Mouse (Mus musculus): ENCODE data around the gene Dusp27. TPM values are rescaled to one million over a fixed set of nuclear protein-coding genes. Genes with fewer than 3 reads are reported as not detected.

The Dusp27 gene
- 2.7 and 3.5 TPM in 2 replicates for polyA plus RNA-seq (2016; fragmentation: Nextera tagmentation; extraction: Ambion mirVana)

- Histone ChIP-seq H3K36me3 (no peaks in the 10 kb centered on the region), H3K27me3 (ENCODE audit: low read depth, poor library complexity, severe bottlenecking) (no peaks in the 10 kb centered on the region), H3K9me3 (replicated peaks) (0 out of 2 replicates have a peak, but pooled peaks cover 3% of the 10 kb centered on the region), H3K4me3 (no peak within 1 kb of the TSS), H3K27ac (replicated peaks) (peak within 1 kb of the TSS; percentile 9; the same call in 1 of the 2 replicates), H3K4me1 (peaks cover 22% of the 10 kb centered on the region)
- no peak for DNase-seq (ENCODE audit: low spot score)
- WGBS = 63% methylated on average over 4 of the region's 4 CpGs
Measured at GRCm38 (mm10) chr1:166127719-166128118, at the start of gene Dusp27. Gene Dusp27 (minus strand): TSS chr1:166127922.

GRCm38 (mm10) chr1:166173621-166174020 is 45.9 kb upstream of the Dusp27 start:
- DNase-seq (ENCODE audit: low spot score) = no peak
- 78% methylated on average over 9 of the region's 9 CpGs for WGBS
- no peaks in the 10 kb centered on the region for H3K4me1 ChIP-seq
- H3K27ac ChIP-seq (replicated peaks) = 0 out of 2 replicates have a peak overlapping the region, but pooled peaks have one; percentile 13
- no peaks in the 10 kb centered on the region for H3K9me3 ChIP-seq (replicated peaks)
- H3K4me3 ChIP-seq = no peak overlapping the region
- no peaks in the 10 kb centered on the region for H3K27me3 ChIP-seq (ENCODE audit: low read depth, poor library complexity, severe bottlenecking)
- no peaks in the 10 kb centered on the region for H3K36me3 ChIP-seq

GRCm38 (mm10) chr1:166172992-166173391 is 45.3 kb upstream of the Dusp27 start:
- Histone ChIP-seq H3K36me3 (no peaks in the 10 kb centered on the region), H3K27ac (replicated peaks) (no peak overlapping the region), H3K4me3 (no peak overlapping the region), H3K9me3 (replicated peaks) (no peaks in the 10 kb centered on the region), H3K4me1 (no peaks in the 10 kb centered on the region), H3K27me3 (ENCODE audit: low read depth, poor library complexity, severe bottlenecking) (no peaks in the 10 kb centered on the region)
- 90% methylated on average over 3 of the region's 3 CpGs for WGBS
- DNase-seq (ENCODE audit: low spot score) = no peak

- no peaks in the 10 kb centered on the region for H3K9me3 ChIP-seq (replicated peaks)
- H3K4me3 ChIP-seq = no peak overlapping the region
- no peak for DNase-seq (ENCODE audit: low spot score)
- H3K36me3 ChIP-seq = no peaks in the 10 kb centered on the region
- WGBS = 95% methylated on average over 12 of the region's 12 CpGs
- H3K4me1 ChIP-seq = no peaks in the 10 kb centered on the region
- H3K27ac ChIP-seq (replicated peaks) = no peak overlapping the region
- H3K27me3 ChIP-seq (ENCODE audit: low read depth, poor library complexity, severe bottlenecking) = no peaks in the 10 kb centered on the region
Measured at GRCm38 (mm10) chr1:166170852-166171251, 43.1 kb upstream of the Dusp27 start.

- no peaks in the 10 kb centered on the region for H3K9me3 ChIP-seq (replicated peaks)
- WGBS = 93% methylated on average over 7 of the region's 7 CpGs
- no peak overlapping the region for H3K4me3 ChIP-seq
- no peak overlapping the region for H3K27ac ChIP-seq (replicated peaks)
- H3K27me3 ChIP-seq (ENCODE audit: low read depth, poor library complexity, severe bottlenecking) = no peaks in the 10 kb centered on the region
- no peaks in the 10 kb centered on the region for H3K36me3 ChIP-seq
- no peak for DNase-seq (ENCODE audit: low spot score)
- peaks cover 5% of the 10 kb centered on the region; the same call in 1 of the 2 replicates for H3K4me1 ChIP-seq
Measured at GRCm38 (mm10) chr1:166169713-166170112, 42.0 kb upstream of the Dusp27 start.

- Histone ChIP-seq H3K4me1 (peaks cover 22% of the 10 kb centered on the region), H3K27me3 (ENCODE audit: low read depth, poor library complexity, severe bottlenecking) (no peaks in the 10 kb centered on the region), H3K36me3 (no peaks in the 10 kb centered on the region), H3K27ac (replicated peaks) (no peak overlapping the region), H3K4me3 (no peak overlapping the region), H3K9me3 (replicated peaks) (no peaks in the 10 kb centered on the region)
- WGBS = 93% methylated on average over 7 of the region's 7 CpGs
- DNase-seq (ENCODE audit: low spot score) = no peak
Measured at GRCm38 (mm10) chr1:166168017-166168416, 40.3 kb upstream of the Dusp27 start.

- Histone ChIP-seq H3K36me3 (no peaks in the 10 kb centered on the region), H3K27me3 (ENCODE audit: low read depth, poor library complexity, severe bottlenecking) (no peaks in the 10 kb centered on the region), H3K9me3 (replicated peaks) (no peaks in the 10 kb centered on the region), H3K27ac (replicated peaks) (no peak overlapping the region), H3K4me1 (peaks cover 26% of the 10 kb centered on the region), H3K4me3 (no peak overlapping the region)
- DNase-seq (ENCODE audit: low spot score) = no peak
- 88% methylated on average over 4 of the region's 4 CpGs for WGBS
Measured at GRCm38 (mm10) chr1:166167405-166167804, 39.7 kb upstream of the Dusp27 start.

- DNase-seq (ENCODE audit: low spot score) = no peak
- Histone ChIP-seq H3K4me3 (no peak overlapping the region), H3K27ac (replicated peaks) (no peak overlapping the region), H3K9me3 (replicated peaks) (no peaks in the 10 kb centered on the region), H3K27me3 (ENCODE audit: low read depth, poor library complexity, severe bottlenecking) (peaks cover 4% of the 10 kb centered on the region), H3K36me3 (no peaks in the 10 kb centered on the region), H3K4me1 (peaks cover 34% of the 10 kb centered on the region)
- WGBS = 92% methylated on average over 9 of the region's 9 CpGs
Measured at GRCm38 (mm10) chr1:166165159-166165558, 37.4 kb upstream of the Dusp27 start.

- peaks cover 40% of the 10 kb centered on the region for H3K4me1 ChIP-seq
- no peak for DNase-seq (ENCODE audit: low spot score)
- H3K36me3 ChIP-seq = no peaks in the 10 kb centered on the region
- peaks cover 10% of the 10 kb centered on the region for H3K27me3 ChIP-seq (ENCODE audit: low read depth, poor library complexity, severe bottlenecking)
- H3K4me3 ChIP-seq = no peak overlapping the region
- H3K27ac ChIP-seq (replicated peaks) = 0 out of 2 replicates have a peak overlapping the region, but pooled peaks have one; percentile 64
- no peaks in the 10 kb centered on the region for H3K9me3 ChIP-seq (replicated peaks)
- WGBS = 91% methylated on average over 14 of the region's 14 CpGs
Measured at GRCm38 (mm10) chr1:166164580-166164979, 36.9 kb upstream of the Dusp27 start.

GRCm38 (mm10) chr1:166160569-166161445 is 33.1 kb upstream of the Dusp27 start:
- WGBS = 21% methylated on average over 24 of the region's 24 CpGs
- Histone ChIP-seq H3K4me3 (peak overlapping the region; percentile 36; the same call in 1 of the 2 replicates), H3K27ac (replicated peaks) (0 out of 2 replicates have a peak overlapping the region, but pooled peaks have one; percentile 49), H3K9me3 (replicated peaks) (no peaks in the 10 kb centered on the region), H3K27me3 (ENCODE audit: low read depth, poor library complexity, severe bottlenecking) (peaks cover 18% of the 10 kb centered on the region), H3K36me3 (no peaks in the 10 kb centered on the region), H3K4me1 (peaks cover 47% of the 10 kb centered on the region)
- DNase-seq (ENCODE audit: low spot score) = peak; percentile 81

GRCm38 (mm10) chr1:166160111-166160510 is 32.4 kb upstream of the Dusp27 start:
- WGBS = 60% methylated on average over 5 of the region's 5 CpGs
- Histone ChIP-seq H3K36me3 (no peaks in the 10 kb centered on the region), H3K27me3 (ENCODE audit: low read depth, poor library complexity, severe bottlenecking) (peaks cover 25% of the 10 kb centered on the region), H3K27ac (replicated peaks) (no peak overlapping the region), H3K4me1 (peaks cover 46% of the 10 kb centered on the region), H3K4me3 (no peak overlapping the region), H3K9me3 (replicated peaks) (no peaks in the 10 kb centered on the region)
- DNase-seq (ENCODE audit: low spot score) = no peak

GRCm38 (mm10) chr1:166158664-166159063 is 30.9 kb upstream of the Dusp27 start:
- 68% methylated on average over 9 of the region's 9 CpGs for whole genome bisulfite sequencing
- no peak overlapping the region for H3K4me3 ChIP-seq
- H3K9me3 ChIP-seq (replicated peaks) = no peaks in the 10 kb centered on the region
- no peak for DNase-seq (ENCODE audit: low spot score)
- H3K4me1 ChIP-seq = peaks cover 39% of the 10 kb centered on the region
- no peaks in the 10 kb centered on the region for H3K36me3 ChIP-seq
- H3K27ac ChIP-seq (replicated peaks) = no peak overlapping the region
- H3K27me3 ChIP-seq (ENCODE audit: low read depth, poor library complexity, severe bottlenecking) = peaks cover 36% of the 10 kb centered on the region

- 89% methylated on average over 12 of the region's 12 CpGs for WGBS
- Histone ChIP-seq H3K4me1 (peaks cover 30% of the 10 kb centered on the region), H3K27me3 (ENCODE audit: low read depth, poor library complexity, severe bottlenecking) (peaks cover 37% of the 10 kb centered on the region), H3K9me3 (replicated peaks) (no peaks in the 10 kb centered on the region), H3K4me3 (no peak overlapping the region), H3K27ac (replicated peaks) (no peak overlapping the region), H3K36me3 (no peaks in the 10 kb centered on the region)
- no peak for DNase-seq (ENCODE audit: low spot score)
Measured at GRCm38 (mm10) chr1:166157712-166158111, 30.0 kb upstream of the Dusp27 start.
